ENCODE assay signal across 8 mouse cellular contexts in genomic region chr9:44087761-44088455, GRCm38 (mm10). TPM values are rescaled to one million over a fixed set of nuclear protein-coding genes. Genes with fewer than 3 reads are reported as not detected.
DNase-seq lines count a peak whose midpoint lies in the region; ATAC-seq and TF ChIP-seq lines count a peak whose summit lies in the region.
"Had no signal": no experiment of that assay in that cellular context is flagged by ENCODE, and none has a peak within 500 bp of the region (broad histone marks: within the 10 kb centered on the region; RNA-seq: fewer than 3 reads in every experiment).

No protein-coding gene starts in this region.

- WGBS in lung, embryonic 14.5 days: 8% methylated on average over 15 of the region's 15 CpGs
- WGBS in heart, adult 2 months: 24% methylated on average over 15 of the region's 15 CpGs
- WGBS in stomach, embryonic 15.5 days: 8% methylated on average over 15 of the region's 15 CpGs

- no peak for ATAC-seq in lung, embryonic 14.5 days (ENCODE audit: insufficient read depth)
- no peak; the same call in 1 of the 2 replicates for ATAC-seq in stomach, embryonic 15.5 days (ENCODE audit: insufficient read depth, low FRiP score, low read depth)

- H3K9me3 ChIP-seq in lung, embryonic 14.5 days (ENCODE audit: low read depth, low read length): no peaks in the 10 kb centered on the region
- no peaks in the 10 kb centered on the region for H3K9me3 ChIP-seq in stomach, embryonic 15.5 days

- H3K9ac ChIP-seq in lung, embryonic 14.5 days: no peak overlapping the region; the same call in 1 of the 2 replicates
- peak overlapping the region; percentile 55 for H3K9ac ChIP-seq in heart, adult 2 months (ENCODE audit: low read depth, low read length)
- no peak overlapping the region for H3K9ac ChIP-seq in stomach, embryonic 15.5 days

- peak overlapping the region; percentile 35; the same call in 1 of the 2 replicates for H3K4me2 ChIP-seq in lung, embryonic 14.5 days
- peak overlapping the region; percentile 28; the same call in 1 of the 2 replicates for H3K4me2 ChIP-seq in stomach, embryonic 15.5 days

- H3K27me3 ChIP-seq in lung, embryonic 14.5 days (ENCODE audit: insufficient read depth, low read length): peaks cover 23% of the 10 kb centered on the region; the same call in 1 of the 2 replicates
- no peaks in the 10 kb centered on the region for H3K27me3 ChIP-seq in heart, adult 2 months (ENCODE audit: control insufficient read depth, insufficient read depth, low read length)
- H3K27me3 ChIP-seq in stomach, embryonic 15.5 days (replicated peaks): 0 out of 2 replicates have a peak, but pooled peaks cover 6% of the 10 kb centered on the region

- H3K4me1 ChIP-seq in lung, embryonic 14.5 days (ENCODE audit: insufficient read depth): peaks cover 7% of the 10 kb centered on the region; the same call in 1 of the 2 replicates
- H3K4me1 ChIP-seq in heart, adult 2 months (ENCODE audit: control insufficient read depth, insufficient read depth, low read length): peaks cover 5% of the 10 kb centered on the region
- peaks cover 43% of the 10 kb centered on the region for H3K4me1 ChIP-seq in stomach, embryonic 15.5 days

- DNase-seq in lung, embryonic 14.5 days: peak; percentile 56
- DNase-seq in lung, postnatal 36 days: no peak
- DNase-seq in cerebellum, postnatal 36 days: peak; percentile 43 to 46
- DNase-seq in heart, adult 2 months: peak; percentile 63 to 72
- DNase-seq in kidney, postnatal 25 days: peak; percentile 54 to 84
- no peak for DNase-seq in ovary, postnatal 14 days (ENCODE audit: low spot score)

- TF ChIP-seq POLR2A in heart, adult 2 months (IDR thresholded peaks at IDR 0.05; ENCODE audit: insufficient read depth, low read depth, low read length): 0 out of 2 replicates have a peak, but pooled peaks have one; percentile 27

- no peak overlapping the region for H3K4me3 ChIP-seq in lung, embryonic 14.5 days (ENCODE audit: low read depth, low read length)
- H3K4me3 ChIP-seq in heart, adult 2 months: peak overlapping the region; percentile 24; the same call in 1 of the 2 replicates
- no peak overlapping the region for H3K4me3 ChIP-seq in stomach, embryonic 15.5 days (replicated peaks)

- TF ChIP-seq EP300 in heart, adult 2 months (IDR thresholded peaks at IDR 0.05; ENCODE audit: insufficient read depth, low read depth, low read length): 0 out of 2 replicates have a peak, but pooled peaks have one; percentile 56

- H3K79me2 ChIP-seq in heart, adult 2 months (replicated peaks; ENCODE audit: control insufficient read depth, insufficient read depth, low read length): no peaks in the 10 kb centered on the region

- no peak for TF ChIP-seq CTCF in lung, embryonic 14.5 days (IDR thresholded peaks at IDR 0.05; ENCODE audit: low read depth)
- no peak for TF ChIP-seq CTCF in heart, adult 2 months (IDR thresholded peaks at IDR 0.05)

- peaks cover 14% of the 10 kb centered on the region; the same call in 1 of the 2 replicates for H3K36me3 ChIP-seq in lung, embryonic 14.5 days (ENCODE audit: insufficient read depth)
- H3K36me3 ChIP-seq in heart, adult 2 months (ENCODE audit: control insufficient read depth, insufficient read depth, low read length): peaks cover 7% of the 10 kb centered on the region; the same call in 1 of the 2 replicates
- no peaks in the 10 kb centered on the region for H3K36me3 ChIP-seq in stomach, embryonic 15.5 days

- H3K27ac ChIP-seq in lung, embryonic 14.5 days (ENCODE audit: low read depth): peak overlapping the region; percentile 58; the same call in 1 of the 2 replicates
- peak overlapping the region; percentile 90 for H3K27ac ChIP-seq in heart, adult 2 months
- H3K27ac ChIP-seq in stomach, embryonic 15.5 days: peak overlapping the region; percentile 46; the same call in 1 of the 2 replicates

- intact Hi-C loops in heart, adult 2 months (cut with DNase I): loop anchor here (2.0 to 10.0 kb wide), 2 partner anchors 19 to 397 kb away; partner anchors contain the start of gene Bcl9l

RNA-seq across cellular contexts. Expression of gene Mfrp, which starts 13.6 kb away (rescaled TPM):
- 0.07 and 0.11 TPM in 2 replicates for polyA plus RNA-seq in lung, embryonic 14.5 days (2014; fragmentation: Nextera tagmentation; extraction: Ambion mirVana)
- under 1 TPM in 1 of 2 experiments, not detected in 1; 0.05 TPM for total RNA-seq in heart, adult 2 months (2021)
- 0.04 and 0.12 TPM in 2 replicates for polyA plus RNA-seq in heart, adult 2 months (2012; rRNA removed)
- polyA plus RNA-seq in stomach, embryonic 15.5 days (2015; fragmentation: Nextera tagmentation; extraction: Ambion mirVana): 0.18 TPM in 2 replicates
- total RNA-seq: common myeloid progenitor, adult 5-6 weeks had no signal

RNA-seq across cellular contexts. Expression of gene C1qtnf5, which starts 19.1 kb away (rescaled TPM):
- polyA plus RNA-seq in lung, embryonic 14.5 days (2014; fragmentation: Nextera tagmentation; extraction: Ambion mirVana): 4.7 and 5.0 TPM in 2 replicates
- 1 to 10 TPM; 4.8 to 7.6 TPM for total RNA-seq in heart, adult 2 months (2021)
- 9.4 and 13.8 TPM in 2 replicates for polyA plus RNA-seq in heart, adult 2 months (2012; rRNA removed)
- polyA plus RNA-seq in stomach, embryonic 15.5 days (2015; fragmentation: Nextera tagmentation; extraction: Ambion mirVana): 2.8 and 3.3 TPM in 2 replicates
- total RNA-seq: common myeloid progenitor, adult 5-6 weeks had no signal

RNA-seq across cellular contexts. Expression of gene Usp2, which starts 21.1 kb away (rescaled TPM):
- polyA plus RNA-seq in lung, embryonic 14.5 days (2014; fragmentation: Nextera tagmentation; extraction: Ambion mirVana): 7.5 and 8.8 TPM in 2 replicates
- total RNA-seq in heart, adult 2 months (2021): 100 to 1,000 TPM in 1 of 2 experiments, 10 to 100 TPM in 1; 75.8 to 206 TPM
- polyA plus RNA-seq in heart, adult 2 months (2012; rRNA removed): 62.8 and 73.8 TPM in 2 replicates
- 12.0 and 12.9 TPM in 2 replicates for polyA plus RNA-seq in stomach, embryonic 15.5 days (2015; fragmentation: Nextera tagmentation; extraction: Ambion mirVana)

RNA-seq across cellular contexts. Expression of gene Gm49380, which starts 25.4 kb away (rescaled TPM):
- 0.08 and 0.32 TPM in 2 replicates for polyA plus RNA-seq in lung, embryonic 14.5 days (2014; fragmentation: Nextera tagmentation; extraction: Ambion mirVana)
- under 1 TPM; 0.21 to 0.23 TPM for total RNA-seq in heart, adult 2 months (2021)
- polyA plus RNA-seq in heart, adult 2 months (2012; rRNA removed): not detected in 2 replicates
- polyA plus RNA-seq in stomach, embryonic 15.5 days (2015; fragmentation: Nextera tagmentation; extraction: Ambion mirVana): 0.14 and 0.18 TPM in 2 replicates
- total RNA-seq: common myeloid progenitor, adult 5-6 weeks had no signal

RNA-seq across cellular contexts. Expression of gene Rnf26, which starts 25.4 kb away (rescaled TPM):
- polyA plus RNA-seq in lung, embryonic 14.5 days (2014; fragmentation: Nextera tagmentation; extraction: Ambion mirVana): 85.6 and 89.2 TPM in 2 replicates
- total RNA-seq in heart, adult 2 months (2021): 1 to 10 TPM; 6.5 to 6.7 TPM
- 7.3 and 10.4 TPM in 2 replicates for polyA plus RNA-seq in heart, adult 2 months (2012; rRNA removed)
- polyA plus RNA-seq in stomach, embryonic 15.5 days (2015; fragmentation: Nextera tagmentation; extraction: Ambion mirVana): 59.9 and 60.8 TPM in 2 replicates

Comparison
In these comparisons a context has a peak if more than half of its experiments do, and no peak if none do; other contexts are left out.
1. DNase-seq: peak in lung, embryonic 14.5 days (single experiment), cerebellum, postnatal 36 days (2 of 2), heart, adult 2 months (2 of 2) and kidney, postnatal 25 days (2 of 2); none in lung, postnatal 36 days (single experiment) and ovary, postnatal 14 days (single experiment).
2. Peak in every context shown above with its lines, with median percentiles within 50 percentile points of each other: H3K27ac ChIP-seq.